Mouse (Mus musculus) embryonic facial prominence, embryonic 13.5 days (tissue): ENCODE measurements around the gene Sec61a2. TPM values are rescaled to one million over a fixed set of nuclear protein-coding genes. Genes with fewer than 3 reads are reported as not detected.

Source experiments
- ATAC-seq: fragments of 200-750 bp; cut with Nextera tagmentation; 2 replicates; pipeline ENCODE4 v1.8.0; 2017; ENCODE audit warnings: low read depth; ENCODE audit not compliant: insufficient number of reproducible peaks, insufficient read depth, low FRiP score, low TSS enrichment
- H3K27ac ChIP-seq: fragments of 300-500 bp; sonication (generic); 2 replicates; pipeline ENCODE4 v1.5.1; 2015; ENCODE audit warnings: moderate library complexity, mild to moderate bottlenecking, inconsistent platforms
- H3K27me3 ChIP-seq: fragments of 300-500 bp; sonication (generic); 2 replicates; pipeline ENCODE4 v1.6.1; 2015; ENCODE audit warnings: mild to moderate bottlenecking, inconsistent platforms
- H3K36me3 ChIP-seq: fragments of 300-500 bp; sonication (generic); 2 replicates; pipeline ENCODE4 v1.6.1; 2015; ENCODE audit warnings: mild to moderate bottlenecking, inconsistent platforms
- H3K4me1 ChIP-seq: fragments of 300-500 bp; sonication (generic); 2 replicates; pipeline ENCODE4 v1.6.1; 2015; ENCODE audit warnings: inconsistent platforms
- H3K4me2 ChIP-seq: fragments of 300-500 bp; sonication (generic); 2 replicates; pipeline ENCODE4 v1.6.1; 2015; ENCODE audit warnings: moderate library complexity, mild to moderate bottlenecking, inconsistent platforms
- H3K4me3 ChIP-seq: fragments of 300-500 bp; sonication (generic); 2 replicates; pipeline ENCODE4 v1.5.1; 2015; ENCODE audit warnings: mild to moderate bottlenecking, inconsistent platforms
- H3K9ac ChIP-seq: fragments of 300-500 bp; sonication (generic); 2 replicates; pipeline ENCODE4 v1.6.1; 2015; ENCODE audit warnings: mild to moderate bottlenecking, inconsistent platforms
- H3K9me3 ChIP-seq: fragments of 300-500 bp; sonication (generic); 2 replicates; pipeline ENCODE4 v1.6.1; 2016; ENCODE audit warnings: inconsistent platforms
- WGBS: fragments of 180-500 bp; shearing (Covaris S2); methylation state at CpG from one replicate; pipeline ENCODE4 v1.1.7; 2015; ENCODE audit warnings: mixed read lengths; 5-methylcytosine and 5-hydroxymethylcytosine counted together
- polyA plus RNA-seq: library from polyadenylated mRNA; unstranded; fragments of >200 nt; fragmentation: Nextera tagmentation; extraction: Ambion mirVana; gene quantifications from 2 replicates; pipeline ENCODE4 v1.2.1, GENCODE M21; 2015

Gene Sec61a2
- polyA plus RNA-seq, 1 experiment from 2014 or later, result 119 TPM

DNA sequence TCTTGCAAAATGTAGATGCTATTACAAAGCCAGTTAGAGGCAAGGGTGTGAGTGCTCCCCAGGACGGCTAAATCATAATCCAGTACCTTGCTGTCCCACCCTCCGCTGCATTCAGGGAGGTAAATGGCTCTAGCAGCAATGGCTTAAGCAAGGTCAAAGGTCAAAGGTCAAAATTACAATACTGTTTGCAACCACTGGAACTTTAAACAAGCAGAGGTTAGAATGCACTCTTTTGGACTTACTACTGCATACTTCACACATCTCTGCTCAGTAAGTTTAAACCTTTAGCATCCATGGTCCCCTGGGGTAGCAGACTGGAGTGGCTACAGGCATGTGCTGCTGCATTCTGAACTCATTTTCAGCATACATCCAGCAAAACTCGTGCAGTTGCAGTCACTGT is 17.8 kb downstream of the Sec61a2 start:
- Histone ChIP-seq H3K27me3 (no peaks in the 10 kb centered on the region), H3K27ac (no peak overlapping the region), H3K9ac (no peak overlapping the region), H3K4me1 (no peaks in the 10 kb centered on the region), H3K4me2 (no peak overlapping the region), H3K9me3 (no peaks in the 10 kb centered on the region), H3K36me3 (peaks cover 83% of the 10 kb centered on the region), H3K4me3 (no peak overlapping the region)
- ATAC-seq, result no peak
- 77% methylated on average over 3 of the region's 3 CpGs for WGBS

DNA sequence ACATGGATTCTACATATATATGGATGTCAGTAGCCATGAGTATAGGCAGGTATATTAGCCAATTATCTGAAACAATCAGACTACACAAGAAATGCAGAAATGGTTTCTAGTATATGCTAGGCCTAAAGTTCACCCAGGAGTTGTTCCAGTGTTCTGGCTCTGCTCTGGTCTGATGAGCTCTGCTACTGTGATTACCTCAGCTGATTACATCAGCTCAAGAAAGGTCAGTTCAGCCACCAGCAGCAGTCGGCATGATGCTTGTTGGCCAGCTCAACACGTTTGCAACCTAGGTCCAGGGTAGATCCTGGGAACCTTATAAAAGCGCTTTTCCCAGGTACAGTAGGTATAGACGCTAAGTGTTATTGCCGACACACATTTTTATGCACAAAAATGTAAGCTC is 25.5 kb downstream of the Sec61a2 start:
- no peak for ATAC-seq
- WGBS, result 92% methylated on average over 5 of the region's 5 CpGs

DNA sequence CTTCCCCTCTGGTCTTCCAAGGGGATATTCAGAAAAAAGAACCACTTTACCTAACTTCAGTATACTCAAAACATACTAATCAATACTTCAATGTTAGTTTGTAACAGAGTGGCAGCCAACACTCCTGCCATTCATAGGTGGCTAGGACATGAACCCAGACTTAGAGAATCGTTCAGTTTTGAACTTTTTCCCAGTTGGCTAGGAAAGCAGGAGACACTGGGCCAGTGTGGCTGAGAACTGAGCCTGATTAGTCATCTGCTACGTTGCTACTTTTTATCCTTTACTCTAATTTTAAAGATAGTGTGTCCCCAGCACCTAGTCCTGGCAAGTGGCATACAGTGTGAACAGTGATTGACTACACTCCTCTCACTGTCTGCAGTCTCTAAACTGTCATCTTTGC is 27.6 kb downstream of the Sec61a2 start:
- Histone ChIP-seq H3K4me1 (no peaks in the 10 kb centered on the region), H3K4me3 (no peak overlapping the region), H3K27ac (no peak overlapping the region), H3K9me3 (no peaks in the 10 kb centered on the region), H3K27me3 (no peaks in the 10 kb centered on the region), H3K4me2 (no peak overlapping the region), H3K36me3 (peaks cover 70% of the 10 kb centered on the region), H3K9ac (no peak overlapping the region)
- 87% methylated on average over 2 of the region's 2 CpGs for WGBS
- ATAC-seq, result no peak

More for the DNA sequence above, 25.5 kb downstream of the Sec61a2 start:
- Histone ChIP-seq H3K27me3 (no peaks in the 10 kb centered on the region), H3K4me2 (no peak overlapping the region), H3K27ac (no peak overlapping the region), H3K9ac (no peak overlapping the region), H3K4me3 (no peak overlapping the region), H3K36me3 (peaks cover 73% of the 10 kb centered on the region), H3K9me3 (no peaks in the 10 kb centered on the region), H3K4me1 (no peaks in the 10 kb centered on the region)

DNA sequence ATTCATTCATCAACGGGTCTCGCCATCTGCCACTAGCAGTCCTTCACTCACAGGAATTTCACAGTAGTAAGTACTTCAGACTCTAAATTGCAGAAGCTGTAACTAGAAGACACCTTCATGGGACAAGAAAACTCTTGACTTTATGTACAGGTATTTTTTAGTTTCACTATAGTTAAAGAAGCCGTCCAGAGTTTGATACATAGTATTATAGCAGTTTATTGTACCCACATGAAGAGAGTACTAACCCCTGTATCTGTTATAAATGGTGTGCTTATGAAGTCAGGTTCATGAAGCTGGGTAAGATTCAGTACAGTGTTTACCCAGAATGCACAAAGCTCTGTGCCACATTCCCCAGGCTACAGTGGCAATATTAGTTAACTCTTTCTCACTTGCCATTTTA is 32.4 kb downstream of the Sec61a2 start, which contains the start of gene Gm13199:
Gene Gm13199, minus strand, starts transcription at position 101 of the 400 bp plus-strand sequence.
- Histone ChIP-seq H3K36me3 (peaks cover 66% of the 10 kb centered on the region), H3K4me3 (no peak within 1 kb of the TSS), H3K27me3 (no peaks in the 10 kb centered on the region), H3K9me3 (no peaks in the 10 kb centered on the region), H3K4me2 (no peak within 1 kb of the TSS), H3K4me1 (no peaks in the 10 kb centered on the region), H3K27ac (no peak within 1 kb of the TSS), H3K9ac (no peak within 1 kb of the TSS)
- ATAC-seq, result no peak
- WGBS, result 92% methylated on average over 3 of the region's 3 CpGs

DNA sequence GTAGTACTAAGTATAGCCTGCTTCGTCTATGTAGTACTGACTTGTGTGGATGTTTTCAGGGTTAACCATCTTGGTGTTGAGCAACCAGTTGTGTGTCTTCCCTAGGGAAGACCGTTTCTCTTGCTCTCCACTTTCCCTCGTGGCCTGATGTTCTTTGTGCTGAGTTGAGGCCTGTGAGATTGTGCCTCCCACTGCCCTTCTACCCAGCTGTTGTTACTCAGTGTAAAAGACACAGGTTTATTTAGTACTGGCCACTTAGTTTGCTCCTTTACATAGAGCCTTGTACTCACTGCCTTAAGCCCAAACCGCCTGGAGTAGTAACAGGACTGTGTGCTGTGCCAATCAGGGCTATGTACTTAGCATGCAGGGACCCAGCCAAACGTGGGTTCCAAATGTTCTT is 43.4 kb downstream of the Sec61a2 start:
- H3K36me3 ChIP-seq, result peaks cover 23% of the 10 kb centered on the region
- WGBS, result 85% methylated on average over 5 of the region's 5 CpGs

DNA sequence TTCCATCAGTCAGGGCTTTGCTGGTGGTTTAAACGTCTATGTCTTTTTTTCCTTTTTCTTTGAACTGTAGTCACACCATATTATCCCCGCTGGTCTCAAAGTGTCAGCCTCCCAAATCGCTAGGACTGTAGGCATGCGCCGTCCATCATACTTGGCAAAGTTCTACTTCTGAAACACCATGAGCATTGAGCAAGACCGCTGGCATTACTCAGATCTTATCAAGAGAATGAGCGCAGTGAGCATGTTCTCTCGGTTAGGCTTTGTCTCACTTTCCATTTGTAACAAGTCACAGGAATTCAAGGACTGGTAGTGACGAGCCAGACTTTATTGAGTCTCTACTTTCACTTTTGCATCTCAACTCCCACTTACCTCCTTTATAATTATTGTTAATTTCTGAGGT is 44.1 kb downstream of the Sec61a2 start:
- Histone ChIP-seq H3K9me3 (no peaks in the 10 kb centered on the region), H3K4me3 (no peak overlapping the region), H3K27me3 (no peaks in the 10 kb centered on the region), H3K4me1 (peaks cover 9% of the 10 kb centered on the region), H3K27ac (no peak overlapping the region), H3K36me3 (peaks cover 22% of the 10 kb centered on the region), H3K4me2 (no peak overlapping the region), H3K9ac (no peak overlapping the region)
- WGBS, result 91% methylated on average over 9 of the region's 9 CpGs
- ATAC-seq, result no peak

More for the DNA sequence above, 43.4 kb downstream of the Sec61a2 start:
- Histone ChIP-seq H3K9me3 (no peaks in the 10 kb centered on the region), H3K9ac (no peak overlapping the region), H3K27me3 (no peaks in the 10 kb centered on the region), H3K27ac (no peak overlapping the region), H3K4me1 (peaks cover 1% of the 10 kb centered on the region), H3K4me3 (no peak overlapping the region), H3K4me2 (no peak overlapping the region)
- ATAC-seq, result no peak

DNA sequence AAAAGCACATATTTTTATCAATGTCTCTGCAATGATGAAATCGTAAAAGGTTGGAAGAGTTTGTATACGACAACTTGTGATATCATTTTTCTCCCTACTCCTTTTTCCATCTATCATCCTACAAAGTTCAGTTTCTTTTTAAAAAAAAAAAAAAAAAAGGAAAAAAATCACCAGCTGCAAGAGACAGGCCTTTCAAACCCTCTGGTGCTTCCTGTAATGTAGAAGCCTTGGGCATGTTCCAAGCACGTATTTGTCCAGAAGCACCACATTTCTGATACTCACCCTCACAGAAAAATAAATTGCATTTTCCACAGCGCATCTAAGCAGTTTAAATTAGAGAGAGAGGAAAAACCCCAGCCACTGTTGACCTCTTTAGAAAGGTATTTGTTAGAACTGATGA is 49.4 kb downstream of the Sec61a2 start:
- H3K27me3 ChIP-seq, result no peaks in the 10 kb centered on the region
- H3K27ac ChIP-seq, result peak overlapping the region; percentile 96; the same call in 1 of the 2 replicates
- H3K9me3 ChIP-seq, result no peaks in the 10 kb centered on the region
- ATAC-seq, result no peak
- WGBS, result 25% methylated on average over 4 of the region's 4 CpGs
- peak overlapping the region; percentile 62 for H3K4me2 ChIP-seq
- peak overlapping the region; percentile 87 for H3K9ac ChIP-seq
- H3K36me3 ChIP-seq, result peaks cover 27% of the 10 kb centered on the region
- peaks cover 16% of the 10 kb centered on the region for H3K4me1 ChIP-seq
- H3K4me3 ChIP-seq, result peak overlapping the region; percentile 60

DNA sequence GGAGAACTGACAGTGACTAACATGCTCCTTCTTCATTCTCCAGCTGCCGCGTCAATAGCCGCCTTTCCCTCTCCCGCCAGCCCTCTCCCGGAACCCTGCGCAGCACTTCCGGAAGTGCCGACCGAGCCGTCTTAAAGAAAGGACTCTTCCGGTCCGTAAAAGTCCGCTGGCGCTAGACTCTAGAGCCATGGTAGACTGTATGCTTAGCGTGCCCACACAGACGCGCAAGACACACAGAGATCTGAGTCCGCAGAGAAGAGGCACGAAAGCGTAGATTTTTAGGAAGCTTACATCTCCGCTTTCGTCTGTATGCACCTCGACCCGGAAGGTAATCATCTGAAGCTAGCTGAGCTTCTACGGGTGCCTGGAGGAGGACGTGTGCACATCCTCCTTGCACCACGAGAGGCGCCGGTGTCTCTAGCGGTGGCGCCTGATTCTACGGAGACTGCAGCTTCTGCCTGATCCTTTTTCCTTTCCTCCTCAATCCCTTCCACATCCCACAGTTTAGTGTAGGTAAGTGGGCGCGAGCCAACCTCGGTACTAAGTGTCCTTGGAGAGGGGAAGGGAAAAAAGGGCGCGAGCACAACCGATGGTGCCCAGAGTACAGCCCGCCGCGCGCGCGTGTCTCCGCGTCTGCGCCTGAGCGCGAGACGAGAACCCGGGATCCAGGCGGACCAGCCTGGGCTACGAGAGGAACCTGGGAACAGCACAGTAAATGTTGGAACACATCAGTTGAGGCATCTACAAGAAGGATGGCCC is 50.2 kb downstream of the Sec61a2 start, which contains the start of the genes Nudt5 and Cdc123:
Gene Nudt5, plus strand, starts transcription at position 147 of the 759 bp plus-strand sequence.
Gene Cdc123, minus strand, starts transcription at position 292 of the 759 bp plus-strand sequence.
- peak within 1 kb of the TSS; percentile 87 for H3K9ac ChIP-seq
- H3K4me2 ChIP-seq, result peak within 1 kb of the TSS; percentile 62
- peak within 1 kb of the TSS; percentile 60 for H3K4me3 ChIP-seq
- H3K9me3 ChIP-seq, result no peaks in the 10 kb centered on the region
- peak; percentile 92 for ATAC-seq
- H3K27me3 ChIP-seq, result no peaks in the 10 kb centered on the region
- peaks cover 16% of the 10 kb centered on the region for H3K4me1 ChIP-seq
- peak within 1 kb of the TSS; percentile 96 for H3K27ac ChIP-seq
- WGBS, result under 1% methylated on average over 53 of the region's 53 CpGs
- H3K36me3 ChIP-seq, result peaks cover 33% of the 10 kb centered on the region

DNA sequence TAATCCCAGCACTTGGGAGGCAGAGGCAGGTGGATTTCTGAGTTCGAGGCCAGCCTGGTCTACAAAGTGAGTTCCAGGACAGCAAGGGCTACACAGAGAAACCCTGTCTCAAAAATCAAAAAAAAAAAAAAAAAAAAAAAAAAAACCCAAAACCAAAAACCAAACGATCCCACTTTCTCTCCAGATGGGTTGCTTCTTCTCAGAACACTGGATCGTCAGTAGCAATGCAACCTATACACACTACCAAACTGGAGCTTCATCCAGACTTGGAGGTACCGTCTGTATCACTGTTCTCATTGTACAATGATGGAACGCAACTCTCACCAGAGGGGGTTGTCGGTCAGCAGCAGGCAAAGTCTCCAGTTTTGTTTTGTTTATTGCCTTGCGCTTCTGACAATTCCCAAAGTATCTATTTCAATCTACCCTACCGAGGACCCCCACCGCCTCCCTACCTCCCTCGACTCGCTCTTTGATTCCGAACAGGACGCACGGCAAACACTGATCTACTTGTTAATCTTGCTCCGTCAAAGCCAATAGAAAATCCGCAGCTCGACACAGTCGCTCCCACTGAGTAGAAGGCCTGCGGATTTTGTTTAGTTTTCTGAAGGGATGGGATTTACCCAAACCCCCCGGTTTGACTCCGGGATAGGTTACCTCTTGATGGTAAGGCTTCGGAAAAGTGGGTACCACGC is 50.9 kb downstream of the Sec61a2 start:
- WGBS, result 5% methylated on average over 23 of the region's 23 CpGs
- peaks cover 16% of the 10 kb centered on the region for H3K4me1 ChIP-seq
- peaks cover 38% of the 10 kb centered on the region for H3K36me3 ChIP-seq
- H3K4me3 ChIP-seq, result peak overlapping the region; percentile 60
- H3K9ac ChIP-seq, result peak overlapping the region; percentile 87
- no peaks in the 10 kb centered on the region for H3K27me3 ChIP-seq
- peak overlapping the region; percentile 96 for H3K27ac ChIP-seq
- no peak for ATAC-seq
- H3K9me3 ChIP-seq, result no peaks in the 10 kb centered on the region
- H3K4me2 ChIP-seq, result peak overlapping the region; percentile 62

DNA sequence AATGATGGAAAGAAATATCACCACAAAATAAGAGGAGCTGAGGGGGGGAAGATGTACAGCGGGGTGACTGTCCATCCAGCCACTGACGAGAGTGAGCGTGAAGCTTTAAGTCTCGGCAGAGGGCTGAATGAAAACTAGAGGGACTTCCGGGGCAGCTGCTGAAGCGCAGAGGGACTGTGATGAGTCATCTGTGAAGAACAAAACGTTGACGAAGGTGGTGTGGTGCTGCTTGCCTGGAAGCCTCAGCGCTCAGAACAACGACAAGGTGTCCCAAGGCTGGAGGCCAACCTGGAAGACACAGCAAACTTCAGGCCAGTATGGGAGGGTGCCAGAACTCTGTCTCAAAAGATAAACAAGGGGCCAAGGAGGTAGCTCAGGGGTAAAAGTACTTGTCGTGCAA is 54.4 kb downstream of the Sec61a2 start:
- H3K9ac ChIP-seq, result no peak overlapping the region
- H3K4me1 ChIP-seq, result peaks cover 4% of the 10 kb centered on the region
- ATAC-seq, result no peak
- 96% methylated on average over 11 of the region's 11 CpGs for WGBS
- H3K4me2 ChIP-seq, result no peak overlapping the region
- no peak overlapping the region for H3K4me3 ChIP-seq
- H3K27me3 ChIP-seq, result no peaks in the 10 kb centered on the region
- peaks cover 56% of the 10 kb centered on the region for H3K36me3 ChIP-seq
- no peak overlapping the region for H3K27ac ChIP-seq
- H3K9me3 ChIP-seq, result no peaks in the 10 kb centered on the region

DNA sequence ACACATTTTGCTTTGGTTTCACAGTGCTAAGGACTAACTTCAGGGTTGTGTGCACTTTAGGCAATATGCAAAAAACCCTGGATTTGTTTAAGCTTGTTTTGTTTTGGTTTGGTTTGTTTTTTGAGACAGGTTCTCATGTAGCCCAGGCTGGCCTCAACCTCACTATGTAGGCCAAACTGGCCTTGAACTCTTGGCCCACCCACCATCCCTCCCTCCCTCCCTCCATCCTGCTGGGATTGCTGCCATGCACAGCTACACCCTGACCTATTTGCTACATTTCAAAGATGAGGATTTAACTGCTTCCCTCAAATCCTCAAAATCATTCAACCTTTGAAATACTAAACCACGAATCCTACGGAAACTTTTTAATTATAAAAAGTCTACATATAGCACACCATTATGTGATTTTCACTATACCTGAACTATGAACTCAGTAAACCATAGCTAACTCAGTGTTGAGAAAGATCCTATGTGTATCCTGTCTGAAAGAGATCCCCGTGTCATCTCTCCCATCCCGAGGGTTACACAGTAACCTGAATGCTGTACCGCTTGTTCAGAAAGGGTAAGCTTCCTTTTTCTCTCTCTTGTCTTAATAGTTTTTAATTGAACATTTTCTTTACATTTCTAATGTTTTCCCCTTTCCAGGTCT is 69.8 kb downstream of the Sec61a2 start:
- peaks cover 49% of the 10 kb centered on the region for H3K36me3 ChIP-seq
- no peaks in the 10 kb centered on the region for H3K4me1 ChIP-seq
- no peak for ATAC-seq
- no peak overlapping the region for H3K4me3 ChIP-seq
- H3K9me3 ChIP-seq, result no peaks in the 10 kb centered on the region
- H3K27me3 ChIP-seq, result no peaks in the 10 kb centered on the region
- 90% methylated on average over 5 of the region's 5 CpGs for WGBS
- no peak overlapping the region for H3K4me2 ChIP-seq
- no peak overlapping the region for H3K9ac ChIP-seq
- H3K27ac ChIP-seq, result no peak overlapping the region
